Mouse (Mus musculus) lung, postnatal 0 days (tissue): ENCODE measurements around the gene Galnt13.
"Not testable (repeated sequence)": the region's sequence is repeated elsewhere in the genome, so short reads cannot be mapped to it uniquely, and the experiment has no call there.

Source experiments
- CTCF ChIP-seq: IDR thresholded peaks from 2 replicates; pipeline ENCODE4 v1.5.1; 2016; ENCODE audit warnings: antibody characterized with exemption, mild to moderate bottlenecking
- EP300 ChIP-seq: IDR thresholded peaks from 2 replicates; pipeline ENCODE4 v1.6.1; 2016; ENCODE audit warnings: antibody characterized with exemption, mild to moderate bottlenecking, control low read depth

DNA sequence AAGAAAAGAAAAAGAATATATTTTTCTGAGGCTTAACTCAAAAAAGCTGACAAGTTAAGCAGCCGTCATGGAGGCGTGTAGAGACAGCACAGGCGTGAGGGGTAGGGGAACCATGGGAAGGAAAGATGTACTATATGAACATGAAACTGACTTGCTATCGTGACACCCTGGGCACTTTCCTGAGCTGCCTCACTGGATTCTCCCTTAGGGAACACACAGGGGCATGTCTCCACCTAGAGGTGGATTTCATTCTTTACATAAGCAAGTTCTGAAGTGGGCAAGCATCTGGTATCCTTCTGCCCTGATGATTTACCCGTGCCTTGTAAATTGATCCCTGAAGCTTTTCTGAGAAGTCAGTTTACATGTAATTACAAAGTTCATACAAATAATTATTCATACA lies 586.4 kb downstream of the Galnt13 start:
- not testable (repeated sequence) for TF ChIP-seq CTCF, EP300
